Mouse (Mus musculus): ENCODE results near the gene Lipe.

- TF ChIP-seq POLR2A (IDR thresholded peaks at IDR 0.05; ENCODE audit: low read depth, low read length) (no peak), CTCF (IDR thresholded peaks at IDR 0.05; ENCODE audit: extremely low read depth, insufficient read depth, insufficient read length, insufficient replicate concordance) (no peak)
Measured at GRCm38 (mm10) chr7:25411861-25412260, 13.4 kb upstream of the Lipe start.
